Mouse (Mus musculus): Measurements from ENCODE around the gene 2210407C18Rik.
A peak's percentile ranks its signal among the peaks of the same experiment; 100 is the strongest.

The 2210407C18Rik gene

DNA sequence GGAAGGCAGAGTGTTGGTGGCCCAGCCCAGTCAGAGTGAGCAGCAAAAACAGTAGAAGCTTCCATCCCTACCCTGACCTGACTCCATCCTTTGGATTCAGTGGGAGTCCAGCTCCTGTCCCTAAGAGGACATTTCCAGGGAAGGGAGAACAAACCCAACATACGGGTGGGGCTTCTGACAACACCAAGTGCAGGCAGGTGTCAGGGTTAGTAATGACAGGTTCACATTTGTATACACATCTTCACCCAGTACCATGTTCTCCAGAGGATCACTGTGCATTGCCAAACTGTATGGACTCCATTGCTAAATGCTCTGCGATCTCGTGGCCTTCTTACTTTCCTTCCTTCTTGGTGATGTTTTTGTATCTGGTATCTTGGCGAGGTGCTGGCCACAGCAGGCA lies at the start of gene 2210407C18Rik:
Gene 2210407C18Rik (minus strand): TSS at position 101 of the 400 bp plus-strand sequence.
- no peak for DNase-seq

DNA sequence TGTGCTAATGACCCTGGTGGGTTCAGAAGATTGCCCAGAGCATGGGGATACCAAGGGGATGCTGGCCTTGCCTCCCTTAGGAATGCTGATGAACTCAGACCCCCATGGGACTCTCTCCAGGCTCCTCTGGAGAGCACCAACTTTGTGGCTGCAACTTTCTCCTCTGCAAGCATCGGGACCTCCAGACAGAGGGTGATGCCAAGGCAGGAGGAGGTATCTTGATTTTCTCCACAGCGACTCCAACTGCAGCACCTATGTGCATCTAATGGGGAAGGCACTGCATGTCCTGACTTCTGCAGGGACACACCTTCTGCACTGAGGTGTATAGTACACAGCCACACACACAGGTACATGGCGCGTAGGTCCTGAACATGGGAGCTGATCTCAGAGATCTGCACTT lies 42.7 kb upstream of the 2210407C18Rik start, which contains the start of gene Olfr322:
Gene Olfr322 (plus strand): TSS at position 187 of the 400 bp plus-strand sequence.
- DNase-seq: no peak

DNA sequence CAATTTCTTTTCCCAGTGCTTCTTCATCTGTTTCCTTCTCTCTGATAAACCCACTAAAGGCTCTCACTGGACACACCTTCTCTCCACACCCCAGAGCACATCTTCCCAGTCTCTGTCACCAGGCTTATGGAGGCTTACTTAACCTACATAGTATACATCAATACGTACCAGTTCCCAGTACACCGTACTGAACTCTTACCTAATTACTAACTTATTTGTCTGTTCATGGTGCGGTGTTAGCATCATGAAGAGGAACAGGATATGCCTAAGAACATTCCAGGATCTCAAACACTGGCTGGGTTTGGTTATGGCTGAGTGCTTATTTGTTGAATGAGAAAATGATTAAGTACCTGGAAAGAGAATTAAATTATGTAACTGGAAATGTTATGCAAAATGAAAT lies 39.3 kb upstream of the 2210407C18Rik start:
- no peak for DNase-seq

GRCm38 (mm10) chr11:58643350-58643749 lies 27.5 kb upstream of the 2210407C18Rik start:
- peak; percentile 17 for DNase-seq

- no peak for DNase-seq
Observed at GRCm38 (mm10) chr11:58641638-58642358, 25.9 kb upstream of the 2210407C18Rik start.

- DNase-seq: no peak
Observed at GRCm38 (mm10) chr11:58641057-58641456, 25.2 kb upstream of the 2210407C18Rik start.

GRCm38 (mm10) chr11:58640272-58640867 lies 24.5 kb upstream of the 2210407C18Rik start, which contains the start of gene Trim58:
Gene Trim58, plus strand, starts transcription at chr11:58640465.
- peak; percentile 6 for DNase-seq

GRCm38 (mm10) chr11:58638176-58638701 lies 22.4 kb upstream of the 2210407C18Rik start:
- DNase-seq: no peak

DNA sequence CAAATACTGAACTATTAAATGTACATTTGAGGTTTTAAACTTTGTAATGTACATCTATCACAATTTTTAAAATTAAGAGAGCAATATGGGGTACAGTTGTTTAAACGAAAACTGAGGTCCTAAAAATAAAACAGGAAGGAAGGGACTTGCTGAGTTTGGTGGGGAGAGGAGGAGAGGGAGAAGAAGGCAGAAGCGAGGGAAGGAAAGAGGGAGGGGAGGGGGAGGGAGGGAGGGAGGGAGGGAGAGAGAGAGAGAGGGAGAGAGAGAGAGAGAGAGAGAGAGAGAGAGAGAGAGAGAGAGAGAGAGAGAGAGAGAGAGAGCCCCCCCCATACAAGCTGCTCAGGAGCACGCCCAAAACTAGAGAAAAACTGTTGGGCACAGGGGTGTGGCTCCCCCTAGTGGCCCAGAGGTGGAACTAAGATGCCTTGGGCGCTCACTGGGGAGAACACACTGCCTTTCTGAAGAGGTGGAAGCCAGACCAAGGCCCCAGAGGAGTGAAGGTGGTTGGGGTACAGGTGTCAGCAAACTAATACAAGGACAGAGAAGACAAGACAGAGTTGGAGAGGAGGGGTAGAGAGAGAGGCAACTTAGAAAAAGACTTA lies 20.6 kb upstream of the 2210407C18Rik start:
- peak; percentile 48 for DNase-seq

GRCm38 (mm10) chr11:58634878-58635277 lies 19.0 kb upstream of the 2210407C18Rik start:
- no peak for DNase-seq

GRCm38 (mm10) chr11:58630401-58630800 lies 14.5 kb upstream of the 2210407C18Rik start, which contains the start of gene Olfr323:
Gene Olfr323, minus strand, starts transcription at chr11:58630501.
- no peak for DNase-seq

DNA sequence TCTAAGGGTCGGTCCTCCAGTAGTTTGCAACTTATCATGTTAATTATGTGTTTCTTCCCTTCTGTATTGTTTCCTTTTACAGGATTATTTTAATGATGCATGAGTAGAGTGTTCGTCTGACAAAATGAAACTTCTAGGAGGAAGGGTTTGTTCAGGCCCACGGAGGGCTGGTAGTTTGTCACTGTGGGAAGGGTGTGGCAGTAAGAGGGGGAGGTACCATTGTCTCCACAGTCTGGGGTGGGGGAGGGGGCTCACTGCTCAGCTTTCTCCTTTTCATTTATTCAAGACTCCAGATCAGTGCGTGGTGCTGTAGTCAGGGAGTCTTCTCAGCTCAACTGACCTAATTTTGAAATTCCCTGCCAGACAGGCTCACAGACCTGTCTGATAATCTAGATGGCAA lies 10.3 kb upstream of the 2210407C18Rik start:
- no peak for DNase-seq

DNA sequence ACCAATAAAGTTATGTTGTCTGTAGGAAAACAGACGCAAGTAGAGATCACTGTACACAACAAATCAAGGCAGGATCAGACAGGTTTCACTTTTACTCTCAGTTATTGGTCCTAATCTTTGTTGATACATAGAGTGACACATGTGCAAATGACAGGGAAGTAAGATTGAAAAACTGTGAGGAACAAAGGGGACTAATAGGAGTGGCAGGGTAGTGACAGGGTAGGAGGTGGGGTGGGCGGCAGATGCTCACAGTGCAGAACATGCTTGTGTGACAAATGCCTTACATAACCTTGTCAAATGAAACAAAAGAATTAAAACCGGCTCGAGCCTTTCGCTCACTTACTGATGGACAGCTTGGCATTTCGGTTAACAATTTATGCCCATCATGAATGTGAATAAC lies 2.9 kb upstream of the 2210407C18Rik start:
- no peak for DNase-seq

DNA sequence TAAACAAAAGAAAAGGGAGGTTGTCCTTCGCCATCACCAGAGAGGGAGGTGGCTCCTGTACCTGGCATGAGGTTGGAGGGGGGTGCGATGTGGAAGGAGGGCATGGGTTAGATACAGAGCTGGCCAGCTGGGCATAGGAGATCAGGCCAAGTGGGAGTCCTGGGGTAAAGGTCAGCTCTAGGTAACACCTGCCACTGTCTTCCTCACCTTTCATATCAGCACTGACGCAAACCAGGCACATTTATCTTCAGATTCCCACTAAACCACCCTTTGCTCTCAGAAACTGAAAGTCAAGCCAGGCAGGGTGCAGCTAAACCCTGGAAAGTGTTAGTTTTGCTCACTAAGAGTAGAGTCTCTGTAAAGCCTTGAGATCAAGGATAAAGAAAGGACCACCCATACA lies 2.5 kb upstream of the 2210407C18Rik start:
- DNase-seq: no peak

- DNase-seq: peak; percentile 32
Observed at GRCm38 (mm10) chr11:58614526-58614925, 1.3 kb downstream of the 2210407C18Rik start.

GRCm38 (mm10) chr11:58613359-58613758 lies 2.5 kb downstream of the 2210407C18Rik start:
- DNase-seq: no peak

- DNase-seq: no peak
Observed at GRCm38 (mm10) chr11:58607030-58607429, 8.8 kb downstream of the 2210407C18Rik start.

- no peak for DNase-seq
Observed at GRCm38 (mm10) chr11:58606177-58606919, 9.5 kb downstream of the 2210407C18Rik start.

DNA sequence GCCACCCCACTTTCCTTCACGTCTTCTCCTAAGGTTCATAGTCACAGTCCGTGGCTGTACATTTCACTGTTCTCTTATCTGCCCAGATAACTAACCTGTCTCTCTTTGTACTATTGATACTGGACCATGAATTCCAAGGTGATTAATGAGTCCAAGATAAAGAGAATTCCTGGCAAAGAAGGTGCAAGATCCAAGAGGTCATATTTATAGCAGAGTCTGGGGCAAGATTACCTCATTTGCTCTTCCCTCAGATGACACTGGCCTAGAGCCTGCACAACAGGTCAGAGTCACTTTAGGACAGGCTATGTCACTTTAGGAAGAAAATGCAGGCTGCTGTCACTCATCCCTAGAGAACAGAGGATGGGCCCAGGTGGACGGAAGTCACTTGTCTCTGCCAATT lies 10.6 kb downstream of the 2210407C18Rik start:
- no peak for DNase-seq

GRCm38 (mm10) chr11:58604688-58605087 lies 11.2 kb downstream of the 2210407C18Rik start:
- DNase-seq: no peak

DNA sequence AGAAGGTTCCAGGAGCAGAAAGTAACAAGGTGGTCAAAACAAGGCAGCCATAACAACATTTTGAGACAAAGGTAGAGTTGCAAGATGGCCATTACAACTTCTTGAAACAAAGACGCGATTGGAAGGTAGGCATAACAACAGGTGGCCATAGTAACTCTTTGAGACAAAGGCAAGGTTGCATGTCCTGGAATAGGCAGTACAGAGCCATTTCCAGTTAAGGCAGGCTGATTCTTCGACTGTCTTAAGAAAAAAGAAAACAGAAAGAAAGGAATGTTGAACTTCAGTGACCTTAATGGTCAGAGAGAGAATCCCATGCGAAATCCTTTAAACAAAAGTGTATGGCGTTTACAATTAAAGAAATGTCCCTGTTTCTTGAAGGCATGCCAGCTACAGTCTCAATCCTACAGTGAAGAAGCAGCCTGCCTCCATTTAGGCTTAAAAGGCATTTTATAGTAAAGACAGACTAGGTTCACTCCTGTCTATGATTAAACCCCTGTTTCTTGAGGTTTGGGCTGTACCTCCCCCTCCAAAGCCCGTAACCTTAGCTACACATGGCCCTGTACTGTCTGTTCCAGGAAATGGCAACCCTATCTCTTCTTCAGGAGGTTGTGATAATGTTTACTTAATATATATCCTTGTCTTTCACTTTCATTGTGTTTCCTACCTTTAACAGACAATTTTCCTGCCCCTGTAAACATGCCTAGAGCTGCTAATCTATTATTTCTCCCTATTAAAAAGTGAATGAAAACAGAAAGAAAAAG lies 12.9 kb downstream of the 2210407C18Rik start:
- no peak for DNase-seq

DNA sequence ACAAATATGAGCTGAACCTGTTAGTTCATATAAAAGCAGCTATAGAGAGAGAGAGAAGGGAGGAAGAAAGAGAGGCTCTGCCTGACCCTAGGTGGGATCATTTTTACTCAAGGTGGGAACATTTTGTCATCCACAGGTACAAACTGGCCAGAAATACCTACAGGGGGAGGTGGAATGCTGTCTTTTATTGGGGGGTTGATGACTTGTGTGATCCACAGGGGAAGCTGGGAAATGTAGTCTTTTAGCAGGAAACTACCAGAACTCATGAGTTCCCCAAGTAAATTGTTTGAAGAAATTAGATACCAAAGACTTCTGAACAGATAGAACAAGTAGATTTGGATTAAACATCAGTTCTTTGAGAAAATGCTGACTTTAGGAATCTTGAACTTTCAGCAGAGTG lies 13.8 kb downstream of the 2210407C18Rik start:
- no peak for DNase-seq

Measured in lung, postnatal 10 days (tissue).